In genomic region chr10:76873948-76874347, GRCm38 (mm10) we compare ENCODE assay signal across 9 mouse cellular contexts.
DNase-seq lines count a peak whose midpoint lies in the region; ATAC-seq and TF ChIP-seq lines count a peak whose summit lies in the region.
"Had no signal": no experiment of that assay in that cellular context is flagged by ENCODE, and none has a peak within 500 bp of the region (broad histone marks: within the 10 kb centered on the region; RNA-seq: fewer than 3 reads in every experiment).

No protein-coding gene starts in this region.

- TF ChIP-seq CTCF in embryonic fibroblast, embryonic 13.5 days (IDR thresholded peaks at IDR 0.05; ENCODE audit: borderline replicate concordance, insufficient read depth, low read length): no peak

- TF ChIP-seq POLR2A in embryonic fibroblast, embryonic 13.5 days (IDR thresholded peaks at IDR 0.05; ENCODE audit: low read depth, low read length): no peak

- H3K36me3 ChIP-seq in midbrain, embryonic 16.5 days (ENCODE audit: control insufficient read depth, insufficient read depth, low read length): no peaks in the 10 kb centered on the region
- H3K36me3 ChIP-seq: liver, embryonic 15.5 days had no signal

- no peak overlapping the region for H3K9ac ChIP-seq in midbrain, embryonic 16.5 days (ENCODE audit: low read depth, low read length)
- H3K9ac ChIP-seq: liver, embryonic 15.5 days had no signal

- no peaks in the 10 kb centered on the region for H3K9me3 ChIP-seq in midbrain, embryonic 16.5 days (replicated peaks; ENCODE audit: control insufficient read depth, low read length, poor library complexity, severe bottlenecking)
- H3K9me3 ChIP-seq: liver, embryonic 15.5 days had no signal

- H3K4me2 ChIP-seq in midbrain, embryonic 16.5 days (ENCODE audit: low read length): no peak overlapping the region
- H3K4me2 ChIP-seq: liver, embryonic 15.5 days had no signal

- 82% methylated on average over 10 of the region's 10 CpGs for WGBS in midbrain, embryonic 16.5 days

- no peak for ATAC-seq in midbrain, embryonic 16.5 days

- H3K27me3 ChIP-seq in midbrain, embryonic 16.5 days (ENCODE audit: control insufficient read depth, insufficient read depth, low read depth, low read length): no peaks in the 10 kb centered on the region
- H3K27me3 ChIP-seq: liver, embryonic 15.5 days had no signal

- H3K4me3 ChIP-seq in embryonic fibroblast, embryonic 13.5 days (ENCODE audit: insufficient read depth, low read length): no peak overlapping the region
- H3K4me3 ChIP-seq in midbrain, embryonic 16.5 days (ENCODE audit: low read depth, low read length): no peak overlapping the region
- H3K4me3 ChIP-seq: liver, embryonic 15.5 days had no signal

- DNase-seq in adrenal gland, postnatal 25 days: peak; percentile 18
- no peak for DNase-seq in adrenal gland, postnatal 4 days (ENCODE audit: low spot score in 2 of 2)
- peak; percentile 27 for DNase-seq in layer of hippocampus, adult 9-11 months
- DNase-seq in layer of hippocampus, postnatal 36 days: no peak
- peak; percentile 41 to 44 for DNase-seq in right cerebral cortex, postnatal 10 days (ENCODE audit: low spot score in 2 of 2)
- no peak for DNase-seq in kidney, postnatal 25 days

- peak overlapping the region; percentile 32; the same call in 1 of the 2 replicates for H3K27ac ChIP-seq in embryonic fibroblast, embryonic 13.5 days (ENCODE audit: insufficient read depth, low read length)
- no peak overlapping the region for H3K27ac ChIP-seq in midbrain, embryonic 16.5 days (ENCODE audit: low read length)
- H3K27ac ChIP-seq: liver, embryonic 15.5 days had no signal

- peaks cover 13% of the 10 kb centered on the region for H3K4me1 ChIP-seq in embryonic fibroblast, embryonic 13.5 days (ENCODE audit: control insufficient read depth, insufficient read depth, low read length)
- no peaks in the 10 kb centered on the region for H3K4me1 ChIP-seq in midbrain, embryonic 16.5 days (ENCODE audit: control insufficient read depth, insufficient read depth, low read length)

Comparison
In these comparisons a context has a peak if more than half of its experiments do, and no peak if none do; other contexts are left out.
1. DNase-seq: peak in adrenal gland, postnatal 25 days (single experiment), layer of hippocampus, adult 9-11 months (single experiment) and right cerebral cortex, postnatal 10 days (2 of 2); none in adrenal gland, postnatal 4 days (0 of 2), layer of hippocampus, postnatal 36 days (0 of 2) and kidney, postnatal 25 days (0 of 2).